Mouse (Mus musculus) brain, adult 2 months (tissue): ENCODE measurements at regions not wholly inside any gene's neighbourhood (a gene's known extent, or its start where the extent isn't known, plus 50 kb on each side); places are given as distances from the start of the nearest gene placed in this dataset.

Experiments used
- DNase-seq: peaks from one replicate; pipeline ENCODE4 v3.0.0; 2011; ENCODE audit warnings: low read depth, low spot score

- DNase-seq = no peak
These were observed 351.9 kb downstream of the Tbc1d22a start for GRCm38 (mm10) chr15:86566111-86566510.

GRCm38 (mm10) chr15:86574311-86574710 is 360.1 kb downstream of the Tbc1d22a start:
- DNase-seq = no peak

GRCm38 (mm10) chr15:86576666-86577065 is 362.4 kb downstream of the Tbc1d22a start:
- no peak for DNase-seq

- DNase-seq = no peak
These were observed 364.4 kb downstream of the Tbc1d22a start for GRCm38 (mm10) chr15:86578689-86579088.

- peak; percentile 68 for DNase-seq
These were observed 368.2 kb downstream of the Tbc1d22a start for GRCm38 (mm10) chr15:86582240-86583090.

GRCm38 (mm10) chr15:86585716-86586115 is 371.5 kb downstream of the Tbc1d22a start:
- no peak for DNase-seq

- DNase-seq = no peak
These were observed 372.9 kb downstream of the Tbc1d22a start for GRCm38 (mm10) chr15:86587209-86587608.

GRCm38 (mm10) chr15:86590033-86590432 is 375.8 kb downstream of the Tbc1d22a start:
- no peak for DNase-seq

- DNase-seq = peak; percentile 52
These were observed 376.6 kb downstream of the Tbc1d22a start for GRCm38 (mm10) chr15:86590896-86591295.

- peak; percentile 85 for DNase-seq
These were observed 379.1 kb downstream of the Tbc1d22a start for GRCm38 (mm10) chr15:86593404-86593803.

GRCm38 (mm10) chr15:86606411-86606810 is 392.2 kb downstream of the Tbc1d22a start:
- peak; percentile 88 for DNase-seq

- no peak for DNase-seq
These were observed 395.4 kb downstream of the Tbc1d22a start for GRCm38 (mm10) chr15:86609692-86610091.

- DNase-seq = no peak
These were observed 417.1 kb downstream of the Tbc1d22a start for GRCm38 (mm10) chr15:86631376-86631775.

GRCm38 (mm10) chr15:86645244-86645643 is 431.0 kb downstream of the Tbc1d22a start:
- DNase-seq = no peak

- DNase-seq = no peak
These were observed 433.9 kb downstream of the Tbc1d22a start for GRCm38 (mm10) chr15:86648131-86648530.

GRCm38 (mm10) chr15:86673096-86673520 is 458.8 kb downstream of the Tbc1d22a start:
- peak; percentile 70 for DNase-seq

- peak; percentile 71 for DNase-seq
These were observed 462.8 kb downstream of the Tbc1d22a start for GRCm38 (mm10) chr15:86677016-86677415.

- DNase-seq = no peak
These were observed 468.8 kb downstream of the Tbc1d22a start for GRCm38 (mm10) chr15:86683081-86683480.

GRCm38 (mm10) chr15:86689694-86690093 is 475.4 kb downstream of the Tbc1d22a start:
- no peak for DNase-seq

- peak; percentile 88 for DNase-seq
These were observed 482.5 kb downstream of the Tbc1d22a start for GRCm38 (mm10) chr15:86696806-86697205.

GRCm38 (mm10) chr15:86710429-86710828 is 496.2 kb downstream of the Tbc1d22a start:
- DNase-seq = no peak

- no peak for DNase-seq
These were observed 504.1 kb downstream of the Tbc1d22a start for GRCm38 (mm10) chr15:86718376-86718775.

GRCm38 (mm10) chr15:86719088-86719487 is 504.8 kb downstream of the Tbc1d22a start:
- no peak for DNase-seq
